Mouse (Mus musculus): Measurements from ENCODE around the gene Gm5591. TPM values are rescaled to one million over a fixed set of nuclear protein-coding genes. Genes with fewer than 3 reads are reported as not detected.
"Not testable (repeated sequence)": the region's sequence is repeated elsewhere in the genome, so short reads cannot be mapped to it uniquely, and the experiment has no call there.

Gene Gm5591
- polyA plus RNA-seq (2015; fragmentation: Nextera tagmentation; extraction: Ambion mirVana) = not detected in 2 replicates

DNA sequence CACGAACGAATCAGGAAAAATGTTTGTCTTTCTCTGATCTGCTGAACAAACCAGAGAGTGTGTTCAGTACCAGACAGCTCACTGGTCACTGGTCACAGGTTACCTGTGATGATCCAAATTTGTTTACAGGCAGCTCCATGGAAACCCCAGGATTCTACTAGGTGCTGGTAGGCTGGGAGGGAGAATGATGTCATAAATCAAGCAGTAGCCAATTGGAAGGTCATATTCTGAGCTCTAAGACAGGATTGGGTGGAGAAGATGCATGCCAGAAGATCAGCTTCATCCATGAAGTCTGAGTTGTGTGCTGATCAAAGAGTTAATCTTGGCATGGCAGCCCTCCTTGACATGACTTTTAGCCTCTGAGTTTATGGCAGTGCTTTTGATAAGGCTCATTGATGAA is at the start of gene Gm5591:
TSS of gene Gm5591 (minus strand) at position 101 of the 400 bp plus-strand sequence.
- not testable (repeated sequence) for H3K36me3 ChIP-seq (replicated peaks); H3K9me3 ChIP-seq; H3K4me2 ChIP-seq; H3K4me3 ChIP-seq; H3K4me1 ChIP-seq; H3K9ac ChIP-seq; H3K27me3 ChIP-seq (replicated peaks); H3K27ac ChIP-seq; ATAC-seq (replicated peaks)
- WGBS = 65% methylated on average over 2 of the region's 2 CpGs

DNA sequence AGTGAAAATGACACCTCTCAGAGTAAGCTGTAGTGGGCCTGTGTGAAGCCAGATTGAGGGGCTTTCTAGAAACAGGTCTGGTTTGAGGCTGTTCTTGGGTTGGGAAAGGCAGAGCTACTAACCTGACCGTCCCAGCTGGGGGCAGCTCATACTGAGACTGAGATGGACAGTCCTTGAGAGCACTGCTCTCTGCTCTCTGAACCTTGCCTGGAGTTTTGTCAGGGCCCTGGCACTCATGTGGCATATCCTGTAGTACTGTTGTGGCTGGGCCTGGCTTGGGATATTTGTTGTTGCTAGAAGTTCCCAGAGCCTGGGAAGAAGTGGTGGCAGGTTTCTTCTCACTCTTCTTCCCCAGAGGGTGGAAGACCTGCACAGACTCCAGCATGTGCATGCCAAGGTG is 39.5 kb downstream of the Gm5591 start:
- WGBS = 86% methylated on average over 1 of the region's 1 CpGs

More for the DNA sequence above, 39.5 kb downstream of the Gm5591 start:
- not testable (repeated sequence) for H3K4me3 ChIP-seq; H3K27me3 ChIP-seq (replicated peaks); H3K4me2 ChIP-seq; H3K9ac ChIP-seq; H3K27ac ChIP-seq; H3K9me3 ChIP-seq; H3K4me1 ChIP-seq; H3K36me3 ChIP-seq (replicated peaks); ATAC-seq (replicated peaks)
